Mouse (Mus musculus): ENCODE results near the gene Srm. TPM values are rescaled to one million over a fixed set of nuclear protein-coding genes. Genes with fewer than 3 reads are reported as not detected.

Gene Srm
- polyA plus RNA-seq, 1 experiment from 2014 or later, result 180 TPM

- Histone ChIP-seq H3K9me3 (no peaks in the 10 kb centered on the region), H3K27ac (replicated peaks) (no peak overlapping the region), H3K4me3 (no peak overlapping the region), H3K36me3 (peaks cover 9% of the 10 kb centered on the region; the same call in 1 of the 2 replicates), H3K4me2 (replicated peaks) (no peak overlapping the region), H3K9ac (replicated peaks) (no peak overlapping the region), H3K27me3 (no peaks in the 10 kb centered on the region), H3K4me1 (peaks cover 16% of the 10 kb centered on the region)
- 88% methylated on average over 9 of the region's 9 CpGs for whole genome bisulfite sequencing
- no peak for ATAC-seq (replicated peaks)
Measured at GRCm38 (mm10) chr4:148586648-148587047, 4.7 kb upstream of the Srm start.

- H3K36me3 ChIP-seq, result peaks cover 5% of the 10 kb centered on the region; the same call in 1 of the 2 replicates
- no peak overlapping the region for H3K9ac ChIP-seq (replicated peaks)
- ATAC-seq (replicated peaks), result no peak
- H3K4me1 ChIP-seq, result peaks cover 33% of the 10 kb centered on the region
- H3K4me2 ChIP-seq (replicated peaks), result no peak overlapping the region
- 0 out of 2 replicates have a peak overlapping the region, but pooled peaks have one; percentile 12 for H3K27ac ChIP-seq (replicated peaks)
- H3K27me3 ChIP-seq, result no peaks in the 10 kb centered on the region
- no peaks in the 10 kb centered on the region for H3K9me3 ChIP-seq
- WGBS, result 63% methylated on average over 9 of the region's 9 CpGs
- no peak overlapping the region for H3K4me3 ChIP-seq
Measured at GRCm38 (mm10) chr4:148588793-148589192, 2.5 kb upstream of the Srm start.

- peaks cover 12% of the 10 kb centered on the region for H3K36me3 ChIP-seq
- H3K27me3 ChIP-seq, result no peaks in the 10 kb centered on the region
- ATAC-seq (replicated peaks), result no peak
- no peaks in the 10 kb centered on the region for H3K9me3 ChIP-seq
- H3K4me2 ChIP-seq (replicated peaks), result no peak overlapping the region
- peaks cover 33% of the 10 kb centered on the region for H3K4me1 ChIP-seq
- WGBS, result 49% methylated on average over 8 of the region's 8 CpGs
- no peak overlapping the region for H3K27ac ChIP-seq (replicated peaks)
- no peak overlapping the region for H3K4me3 ChIP-seq
- no peak overlapping the region for H3K9ac ChIP-seq (replicated peaks)
Measured at GRCm38 (mm10) chr4:148589565-148589964, 1.7 kb upstream of the Srm start.

GRCm38 (mm10) chr4:148590421-148591170 is 707 bp upstream of the Srm start:
- H3K9ac ChIP-seq (replicated peaks), result peak overlapping the region; percentile 49
- WGBS, result 7% methylated on average over 18 of the region's 18 CpGs
- H3K4me1 ChIP-seq, result peaks cover 37% of the 10 kb centered on the region
- H3K27me3 ChIP-seq, result no peaks in the 10 kb centered on the region
- ATAC-seq (replicated peaks), result peak; percentile 29
- peak overlapping the region; percentile 76 for H3K4me2 ChIP-seq (replicated peaks)
- H3K36me3 ChIP-seq, result peaks cover 22% of the 10 kb centered on the region
- H3K27ac ChIP-seq (replicated peaks), result peak overlapping the region; percentile 90
- peak overlapping the region; percentile 92 for H3K4me3 ChIP-seq
- no peaks in the 10 kb centered on the region for H3K9me3 ChIP-seq

GRCm38 (mm10) chr4:148591637-148592380 is 506 bp downstream of the Srm start:
- Histone ChIP-seq H3K36me3 (peaks cover 33% of the 10 kb centered on the region), H3K4me3 (peak overlapping the region; percentile 92), H3K4me2 (replicated peaks) (peak overlapping the region; percentile 76), H3K9ac (replicated peaks) (peak overlapping the region; percentile 78), H3K9me3 (no peaks in the 10 kb centered on the region), H3K4me1 (peaks cover 37% of the 10 kb centered on the region), H3K27ac (replicated peaks) (peak overlapping the region; percentile 90), H3K27me3 (no peaks in the 10 kb centered on the region)
- WGBS, result under 1% methylated on average over 53 of the region's 53 CpGs
- peak; percentile 38 for ATAC-seq (replicated peaks)

GRCm38 (mm10) chr4:148593996-148594395 is 2.7 kb downstream of the Srm start:
- H3K4me3 ChIP-seq, result no peak overlapping the region
- peaks cover 49% of the 10 kb centered on the region for H3K36me3 ChIP-seq
- H3K9me3 ChIP-seq, result no peaks in the 10 kb centered on the region
- no peaks in the 10 kb centered on the region for H3K27me3 ChIP-seq
- H3K4me2 ChIP-seq (replicated peaks), result no peak overlapping the region
- no peak overlapping the region for H3K9ac ChIP-seq (replicated peaks)
- no peak for ATAC-seq (replicated peaks)
- WGBS, result 94% methylated on average over 11 of the region's 11 CpGs
- peaks cover 34% of the 10 kb centered on the region for H3K4me1 ChIP-seq
- H3K27ac ChIP-seq (replicated peaks), result no peak overlapping the region

- 47% methylated on average over 6 of the region's 6 CpGs for WGBS
- ATAC-seq (replicated peaks), result no peak
- H3K27ac ChIP-seq (replicated peaks), result 0 out of 2 replicates have a peak overlapping the region, but pooled peaks have one; percentile 24
- H3K4me3 ChIP-seq, result no peak overlapping the region
- no peak overlapping the region for H3K4me2 ChIP-seq (replicated peaks)
- peaks cover 52% of the 10 kb centered on the region for H3K36me3 ChIP-seq
- no peaks in the 10 kb centered on the region for H3K9me3 ChIP-seq
- peaks cover 21% of the 10 kb centered on the region for H3K4me1 ChIP-seq
- no peak overlapping the region for H3K9ac ChIP-seq (replicated peaks)
- H3K27me3 ChIP-seq, result no peaks in the 10 kb centered on the region
Measured at GRCm38 (mm10) chr4:148595916-148596315, 4.6 kb downstream of the Srm start.

GRCm38 (mm10) chr4:148596731-148597130 is 5.4 kb downstream of the Srm start:
- H3K9me3 ChIP-seq, result no peaks in the 10 kb centered on the region
- H3K27ac ChIP-seq (replicated peaks), result no peak overlapping the region
- WGBS, result 97% methylated on average over 3 of the region's 3 CpGs
- H3K27me3 ChIP-seq, result no peaks in the 10 kb centered on the region
- H3K4me1 ChIP-seq, result peaks cover 21% of the 10 kb centered on the region
- H3K4me2 ChIP-seq (replicated peaks), result no peak overlapping the region
- no peak overlapping the region for H3K4me3 ChIP-seq
- H3K36me3 ChIP-seq, result peaks cover 52% of the 10 kb centered on the region
- no peak overlapping the region for H3K9ac ChIP-seq (replicated peaks)
- no peak for ATAC-seq (replicated peaks)

GRCm38 (mm10) chr4:148598826-148599225 is 7.5 kb downstream of the Srm start:
- Histone ChIP-seq H3K36me3 (peaks cover 47% of the 10 kb centered on the region), H3K27ac (replicated peaks) (no peak overlapping the region), H3K4me1 (peaks cover 4% of the 10 kb centered on the region; the same call in 1 of the 2 replicates), H3K4me3 (no peak overlapping the region), H3K27me3 (no peaks in the 10 kb centered on the region), H3K4me2 (replicated peaks) (no peak overlapping the region), H3K9ac (replicated peaks) (no peak overlapping the region), H3K9me3 (no peaks in the 10 kb centered on the region)
- WGBS, result 94% methylated on average over 12 of the region's 12 CpGs
- no peak for ATAC-seq (replicated peaks)

- WGBS, result 91% methylated on average over 4 of the region's 4 CpGs
- Histone ChIP-seq H3K4me1 (no peaks in the 10 kb centered on the region), H3K9ac (replicated peaks) (no peak overlapping the region), H3K4me2 (replicated peaks) (no peak overlapping the region), H3K27me3 (no peaks in the 10 kb centered on the region), H3K27ac (replicated peaks) (no peak overlapping the region), H3K9me3 (no peaks in the 10 kb centered on the region), H3K4me3 (no peak overlapping the region), H3K36me3 (peaks cover 32% of the 10 kb centered on the region)
- ATAC-seq (replicated peaks), result no peak
Measured at GRCm38 (mm10) chr4:148600316-148600715, 9.0 kb downstream of the Srm start.

- ATAC-seq (replicated peaks), result no peak
- Histone ChIP-seq H3K4me1 (no peaks in the 10 kb centered on the region), H3K27me3 (no peaks in the 10 kb centered on the region), H3K4me2 (replicated peaks) (no peak overlapping the region), H3K36me3 (peaks cover 18% of the 10 kb centered on the region), H3K9me3 (no peaks in the 10 kb centered on the region), H3K27ac (replicated peaks) (no peak overlapping the region), H3K4me3 (no peak overlapping the region), H3K9ac (replicated peaks) (no peak overlapping the region)
- WGBS, result 93% methylated on average over 4 of the region's 4 CpGs
Measured at GRCm38 (mm10) chr4:148601871-148602270, 10.6 kb downstream of the Srm start.

- no peaks in the 10 kb centered on the region for H3K27me3 ChIP-seq
- H3K27ac ChIP-seq (replicated peaks), result no peak within 1 kb of the TSS
- 90% methylated on average over 14 of the region's 14 CpGs for WGBS
- H3K4me1 ChIP-seq, result no peaks in the 10 kb centered on the region
- no peak for ATAC-seq (replicated peaks)
- H3K9ac ChIP-seq (replicated peaks), result no peak within 1 kb of the TSS
- no peak within 1 kb of the TSS for H3K4me3 ChIP-seq
- peaks cover 13% of the 10 kb centered on the region; the same call in 1 of the 2 replicates for H3K36me3 ChIP-seq
- no peaks in the 10 kb centered on the region for H3K9me3 ChIP-seq
- no peak within 1 kb of the TSS for H3K4me2 ChIP-seq (replicated peaks)
Measured at GRCm38 (mm10) chr4:148602357-148603120, 11.2 kb downstream of the Srm start, which contains the start of gene Masp2. Masp2 (plus strand) TSS chr4:148602554.

Data from forebrain, embryonic 15.5 days (tissue).